Mouse (Mus musculus): ENCODE measurements around the gene Rad23a. TPM values are rescaled to one million over a fixed set of nuclear protein-coding genes. Genes with fewer than 3 reads are reported as not detected.

The Rad23a gene
- total and polyA plus RNA-seq, 3 experiments: 62.6 to 155 TPM; not detected in 1

DNA sequence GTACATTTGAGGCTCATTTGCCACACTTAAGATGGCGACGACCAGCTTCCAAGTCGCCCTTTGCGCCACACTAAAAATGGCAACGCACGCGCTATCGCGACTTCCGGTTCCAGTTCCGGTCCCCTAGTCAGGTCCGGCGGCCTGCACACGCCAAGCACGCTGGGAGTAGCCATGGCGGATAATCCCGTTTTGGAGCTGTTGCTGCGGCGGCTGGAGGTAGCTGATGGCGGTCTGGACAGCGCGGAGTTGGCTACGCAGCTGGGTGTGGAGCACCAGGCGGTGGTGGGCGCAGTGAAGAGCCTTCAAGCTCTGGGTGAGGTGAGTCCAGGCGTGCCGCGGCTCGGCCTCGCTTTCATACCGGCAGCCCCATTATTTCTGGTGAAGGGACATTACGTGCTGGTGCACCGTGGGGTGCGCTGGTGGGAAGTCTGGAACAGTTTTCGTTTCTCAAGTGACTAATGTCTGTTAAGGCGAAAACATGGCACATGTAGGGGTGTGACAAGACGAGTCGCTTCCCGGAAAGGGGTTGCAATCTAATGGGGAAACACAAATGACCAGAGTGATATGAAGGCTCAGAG lies 16.5 kb upstream of the Rad23a start, which contains the start of gene Farsa (continued):
- no peak for TF ChIP-seq MYB (IDR thresholded peaks at IDR 0.05; ENCODE audit: low read depth, low read length)
- no peak for TF ChIP-seq MAFK (IDR thresholded peaks at IDR 0.05; ENCODE audit: borderline replicate concordance, low read depth, low read length)
- TF ChIP-seq POLR2A (IDR thresholded peaks at IDR 0.05; ENCODE audit: control insufficient read depth in 1 of 2, insufficient read depth in 1 of 2, low read depth in 1 of 2, low read length in 2 of 2, poor library complexity in 1 of 2): peak; percentile 98 to 99
- no peak for TF ChIP-seq ZC3H11A (IDR thresholded peaks at IDR 0.05; ENCODE audit: low read depth, low read length)
- no peak for TF ChIP-seq ZNF384 (IDR thresholded peaks at IDR 0.05; ENCODE audit: low read depth, low read length)
- TF ChIP-seq UBTF (IDR thresholded peaks at IDR 0.05; ENCODE audit: borderline replicate concordance, insufficient read depth, low read depth, low read length): no peak
- no peak for TF ChIP-seq TAL1 (IDR thresholded peaks at IDR 0.05; ENCODE audit: low read length)
- TF ChIP-seq USF1 (IDR thresholded peaks at IDR 0.05; ENCODE audit: low read depth, low read length): peak; percentile 59

DNA sequence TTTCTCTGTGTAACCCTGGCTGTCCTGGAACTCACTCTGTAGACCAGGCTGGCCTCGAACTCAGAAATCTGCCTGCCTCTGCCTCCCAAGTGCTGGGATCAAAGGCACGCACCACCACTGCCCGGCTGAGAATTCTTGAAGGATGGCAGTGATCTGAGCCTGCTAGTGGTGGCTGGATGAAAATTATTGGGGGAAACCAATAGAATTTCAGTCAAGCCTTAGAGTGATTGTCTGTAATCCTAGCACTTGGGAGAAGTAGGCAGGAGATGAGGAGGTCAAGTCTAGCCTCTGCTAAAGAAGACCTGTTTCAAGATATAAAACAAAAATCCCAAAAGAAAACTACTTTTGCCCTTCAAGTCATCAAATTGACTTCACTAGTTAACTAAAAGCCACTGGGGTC lies 16.0 kb upstream of the Rad23a start:
- no peak for DNase-seq (ENCODE audit: low read depth, low spot score)
- no peak for TF ChIP-seq ZKSCAN1 (IDR thresholded peaks at IDR 0.05; ENCODE audit: low read depth, low read length)
- TF ChIP-seq RAD21 (IDR thresholded peaks at IDR 0.05; ENCODE audit: low read depth, low read length): no peak
- TF ChIP-seq EP300 (IDR thresholded peaks at IDR 0.05; ENCODE audit: low read depth in 1 of 2, low read length in 2 of 2): no peak
- no peak for TF ChIP-seq CTCF (IDR thresholded peaks at IDR 0.05 in 2 of 3, conservative IDR thresholded peaks at IDR 0.05 in 1 of 3; ENCODE audit: control insufficient read depth in 1 of 3, insufficient read depth in 1 of 3, low read depth in 2 of 3, low read length in 3 of 3, poor library complexity in 1 of 3, severe bottlenecking in 1 of 3)
- no peak for TF ChIP-seq ELF1 (IDR thresholded peaks at IDR 0.05; ENCODE audit: low read depth, low read length)
- no peak for TF ChIP-seq SMC3 (IDR thresholded peaks at IDR 0.05; ENCODE audit: low read depth, low read length)
- no peak for TF ChIP-seq POLR2A (IDR thresholded peaks at IDR 0.05; ENCODE audit: control insufficient read depth in 1 of 2, insufficient read depth in 1 of 2, low read depth in 1 of 2, low read length in 2 of 2, poor library complexity in 1 of 2)
- no peak for TF ChIP-seq TCF12 (IDR thresholded peaks at IDR 0.05; ENCODE audit: low read depth, low read length)
- no peak for TF ChIP-seq CHD1 (IDR thresholded peaks at IDR 0.05; ENCODE audit: low read depth, low read length)
- TF ChIP-seq BHLHE40 (IDR thresholded peaks at IDR 0.05; ENCODE audit: borderline replicate concordance, low read depth, low read length): no peak
- TF ChIP-seq MXI1 (IDR thresholded peaks at IDR 0.05; ENCODE audit: low read depth, low read length): no peak
- TF ChIP-seq KAT2A (conservative IDR thresholded peaks at IDR 0.05; ENCODE audit: low read depth, low read length): no peak
- Histone ChIP-seq H3K9ac (ENCODE audit: control insufficient read depth, low read depth, low read length, poor library complexity, severe bottlenecking) (no peak overlapping the region), H3K4me1 (ENCODE audit: control insufficient read depth in 1 of 2, insufficient read depth in 2 of 2, low read length in 2 of 2) (peaks cover 5 to 8% of the 10 kb centered on the region in 2 experiments; a peak in 3 of 4 replicates), H3K4me3 (ENCODE audit: control insufficient read depth in 1 of 2, insufficient read depth in 1 of 2, low read depth in 2 of 2, low read length in 2 of 2) (no peak overlapping the region), H3K79me2 (ENCODE audit: control insufficient read depth, insufficient read depth, low read length, poor library complexity) (peaks cover 36% of the 10 kb centered on the region), H3K27me3 (ENCODE audit: control insufficient read depth in 1 of 2, insufficient read depth in 2 of 2, low read length in 2 of 2) (no peaks in the 10 kb centered on the region), H3K27ac (ENCODE audit: control insufficient read depth, low read depth, low read length) (no peak overlapping the region), H3K36me3 (ENCODE audit: control insufficient read depth in 1 of 2, insufficient read depth in 2 of 2, low read length in 2 of 2) (peaks cover 10 to 18% of the 10 kb centered on the region in 2 experiments), H3K9me3 (replicated peaks; ENCODE audit: insufficient read depth, low read length) (no peaks in the 10 kb centered on the region)
